Mouse (Mus musculus): ENCODE measurements at regions not wholly inside any gene's neighbourhood (a gene's known extent, or its start where the extent isn't known, plus 50 kb on each side); places are given as distances from the start of the nearest gene placed in this dataset.

DNA sequence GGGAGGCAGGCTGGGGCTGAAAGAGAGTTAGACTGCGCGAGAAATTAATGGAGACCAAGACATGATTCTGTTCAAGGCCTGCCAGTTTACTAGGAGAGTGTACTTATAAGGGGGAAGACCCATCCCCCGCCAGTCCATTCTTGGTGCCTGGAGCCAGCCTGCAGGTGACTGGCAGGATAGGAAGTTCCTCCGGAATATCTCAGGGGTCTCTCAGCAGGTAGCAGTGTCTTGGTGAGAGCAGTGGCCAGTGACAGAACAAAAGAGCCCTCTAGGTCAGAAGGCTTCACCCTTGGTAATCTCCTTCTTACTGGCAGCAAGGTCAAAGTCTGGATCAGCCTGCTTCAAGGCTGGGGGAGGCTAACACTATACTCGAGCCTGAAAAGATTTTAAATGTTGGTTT lies 83.7 kb upstream of the Zfp804b start:
- TF ChIP-seq CTCF (IDR thresholded peaks at IDR 0.05; ENCODE audit: low read depth) (no peak), EP300 (IDR thresholded peaks at IDR 0.05; ENCODE audit: low read depth) (no peak)

All from heart, postnatal 0 days (tissue).